Mouse (Mus musculus) neural tube, embryonic 15.5 days (tissue): Measurements from ENCODE around the gene Acsm2. TPM values are rescaled to one million over a fixed set of nuclear protein-coding genes. Genes with fewer than 3 reads are reported as not detected.

Experiments used
- ATAC-seq: fragments of 200-750 bp; cut with Nextera tagmentation; 2 replicates; pipeline ENCODE4 v1.8.0; 2017; ENCODE audit warnings: mild to moderate bottlenecking, moderate TSS enrichment, moderate library complexity; ENCODE audit not compliant: low FRiP score
- H3K27ac ChIP-seq: fragments of 300-500 bp; sonication (generic); replicated peaks from 2 replicates; pipeline ENCODE4 v1.5.1; 2015; ENCODE audit warnings: mild to moderate bottlenecking, inconsistent platforms
- H3K27me3 ChIP-seq: fragments of 300-500 bp; sonication (generic); replicated peaks from 2 replicates; pipeline ENCODE4 v1.6.1; 2015; ENCODE audit warnings: inconsistent platforms
- H3K36me3 ChIP-seq: fragments of 300-500 bp; sonication (generic); 2 replicates; pipeline ENCODE4 v1.6.1; 2015; ENCODE audit warnings: inconsistent platforms
- H3K4me1 ChIP-seq: fragments of 300-500 bp; sonication (generic); 2 replicates; pipeline ENCODE4 v1.6.1; 2015; ENCODE audit warnings: inconsistent platforms
- H3K4me2 ChIP-seq: fragments of 300-500 bp; sonication (generic); 2 replicates; pipeline ENCODE4 v1.6.1; 2015; ENCODE audit warnings: inconsistent platforms, mild to moderate bottlenecking, moderate library complexity
- H3K4me3 ChIP-seq: fragments of 300-500 bp; sonication (generic); replicated peaks from 2 replicates; pipeline ENCODE4 v1.5.1; 2015; ENCODE audit warnings: mild to moderate bottlenecking, inconsistent platforms
- H3K9ac ChIP-seq: fragments of 300-500 bp; sonication (generic); replicated peaks from 2 replicates; pipeline ENCODE4 v1.6.1; 2015; ENCODE audit warnings: mild to moderate bottlenecking, inconsistent platforms
- H3K9me3 ChIP-seq: fragments of 300-500 bp; sonication (generic); replicated peaks from 2 replicates; pipeline ENCODE4 v1.6.1; 2016; ENCODE audit warnings: inconsistent platforms
- WGBS: fragments of 180-500 bp; shearing (Covaris S2); methylation state at CpG from one replicate; pipeline ENCODE4 v1.1.7; 2015; ENCODE audit warnings: mixed read lengths; 5-methylcytosine and 5-hydroxymethylcytosine counted together
- polyA plus RNA-seq: library from polyadenylated mRNA; unstranded; fragments of >200 nt; fragmentation: Nextera tagmentation; extraction: Ambion mirVana; gene quantifications from 2 replicates; pipeline ENCODE4 v1.2.1, GENCODE M21; 2015

The Acsm2 gene
- polyA plus RNA-seq, 1 experiment from 2014 or later: not detected

- H3K27me3 ChIP-seq: no peaks in the 10 kb centered on the region
- H3K9ac ChIP-seq: no peak overlapping the region
- 75% methylated on average over 3 of the region's 3 CpGs for WGBS
- no peaks in the 10 kb centered on the region for H3K4me1 ChIP-seq
- no peak overlapping the region for H3K4me3 ChIP-seq
- no peak overlapping the region for H3K27ac ChIP-seq
- H3K9me3 ChIP-seq: no peaks in the 10 kb centered on the region
- ATAC-seq: no peak
- no peaks in the 10 kb centered on the region for H3K36me3 ChIP-seq
- H3K4me2 ChIP-seq: no peak overlapping the region
These were observed 40.5 kb downstream of the Acsm2 start for GRCm38 (mm10) chr7:119594530-119595107.

- H3K4me1 ChIP-seq: no peaks in the 10 kb centered on the region
- no peak for ATAC-seq
- no peaks in the 10 kb centered on the region for H3K9me3 ChIP-seq
- WGBS: 25% methylated on average over 1 of the region's 1 CpGs
- H3K4me3 ChIP-seq: no peak overlapping the region
- H3K36me3 ChIP-seq: no peaks in the 10 kb centered on the region
- H3K27me3 ChIP-seq: no peaks in the 10 kb centered on the region
- no peak overlapping the region for H3K9ac ChIP-seq
- no peak overlapping the region for H3K27ac ChIP-seq
- H3K4me2 ChIP-seq: no peak overlapping the region
These were observed 41.2 kb downstream of the Acsm2 start for GRCm38 (mm10) chr7:119595306-119595705.

- Histone ChIP-seq H3K9me3 (no peaks in the 10 kb centered on the region), H3K4me3 (no peak overlapping the region), H3K9ac (no peak overlapping the region), H3K27me3 (no peaks in the 10 kb centered on the region), H3K4me2 (no peak overlapping the region), H3K36me3 (no peaks in the 10 kb centered on the region), H3K27ac (no peak overlapping the region), H3K4me1 (no peaks in the 10 kb centered on the region)
- no peak for ATAC-seq
- WGBS: 72% methylated on average over 2 of the region's 2 CpGs
These were observed 42.4 kb downstream of the Acsm2 start for GRCm38 (mm10) chr7:119596536-119596935.

GRCm38 (mm10) chr7:119601195-119601953 lies 47.2 kb downstream of the Acsm2 start:
- Histone ChIP-seq H3K9ac (no peak overlapping the region), H3K27ac (no peak overlapping the region), H3K4me3 (no peak overlapping the region), H3K9me3 (no peaks in the 10 kb centered on the region), H3K27me3 (no peaks in the 10 kb centered on the region), H3K4me2 (no peak overlapping the region), H3K4me1 (no peaks in the 10 kb centered on the region), H3K36me3 (no peaks in the 10 kb centered on the region)
- WGBS: 87% methylated on average over 2 of the region's 2 CpGs
- no peak for ATAC-seq

GRCm38 (mm10) chr7:119601954-119602317 lies 47.8 kb downstream of the Acsm2 start:
- Histone ChIP-seq H3K36me3 (no peaks in the 10 kb centered on the region), H3K4me1 (no peaks in the 10 kb centered on the region), H3K9ac (no peak overlapping the region), H3K4me2 (no peak overlapping the region), H3K4me3 (no peak overlapping the region), H3K27ac (no peak overlapping the region), H3K27me3 (no peaks in the 10 kb centered on the region), H3K9me3 (no peaks in the 10 kb centered on the region)
- no peak for ATAC-seq
- WGBS: 79% methylated on average over 1 of the region's 1 CpGs

GRCm38 (mm10) chr7:119604903-119605483 lies 50.9 kb downstream of the Acsm2 start:
- Histone ChIP-seq H3K36me3 (no peaks in the 10 kb centered on the region), H3K27ac (no peak overlapping the region), H3K9ac (no peak overlapping the region), H3K4me2 (no peak overlapping the region), H3K4me3 (no peak overlapping the region), H3K9me3 (no peaks in the 10 kb centered on the region), H3K27me3 (no peaks in the 10 kb centered on the region), H3K4me1 (no peaks in the 10 kb centered on the region)
- no peak for ATAC-seq
- WGBS: 88% methylated on average over 2 of the region's 2 CpGs

- H3K9ac ChIP-seq: no peak overlapping the region
- H3K27me3 ChIP-seq: no peaks in the 10 kb centered on the region
- ATAC-seq: no peak
- H3K4me2 ChIP-seq: no peak overlapping the region
- no peaks in the 10 kb centered on the region for H3K4me1 ChIP-seq
- H3K4me3 ChIP-seq: no peak overlapping the region
- H3K9me3 ChIP-seq: no peaks in the 10 kb centered on the region
- H3K36me3 ChIP-seq: no peaks in the 10 kb centered on the region
- no peak overlapping the region for H3K27ac ChIP-seq
- WGBS: 81% methylated on average over 9 of the region's 9 CpGs
These were observed 52.0 kb downstream of the Acsm2 start for GRCm38 (mm10) chr7:119605926-119606663.

GRCm38 (mm10) chr7:119606664-119607076 lies 52.5 kb downstream of the Acsm2 start, which contains the start of gene Acsm1:
Gene Acsm1 (plus strand): TSS chr7:119607026.
- Histone ChIP-seq H3K4me2 (no peak within 1 kb of the TSS), H3K36me3 (no peaks in the 10 kb centered on the region), H3K9ac (no peak within 1 kb of the TSS), H3K4me3 (no peak within 1 kb of the TSS), H3K4me1 (no peaks in the 10 kb centered on the region), H3K27ac (no peak within 1 kb of the TSS), H3K9me3 (no peaks in the 10 kb centered on the region), H3K27me3 (no peaks in the 10 kb centered on the region)
- 84% methylated on average over 5 of the region's 5 CpGs for WGBS
- ATAC-seq: no peak

- Histone ChIP-seq H3K4me3 (no peak overlapping the region), H3K27me3 (no peaks in the 10 kb centered on the region), H3K4me2 (no peak overlapping the region), H3K9me3 (no peaks in the 10 kb centered on the region), H3K36me3 (no peaks in the 10 kb centered on the region), H3K4me1 (no peaks in the 10 kb centered on the region), H3K9ac (no peak overlapping the region), H3K27ac (no peak overlapping the region)
- 84% methylated on average over 9 of the region's 9 CpGs for WGBS
- no peak for ATAC-seq
These were observed 53.8 kb downstream of the Acsm2 start for GRCm38 (mm10) chr7:119607796-119608515.

GRCm38 (mm10) chr7:119616531-119616930 lies 62.4 kb downstream of the Acsm2 start:
- ATAC-seq: no peak
- no peak overlapping the region for H3K4me2 ChIP-seq
- WGBS: 81% methylated on average over 1 of the region's 1 CpGs
- no peaks in the 10 kb centered on the region for H3K9me3 ChIP-seq
- H3K36me3 ChIP-seq: no peaks in the 10 kb centered on the region
- no peak overlapping the region for H3K27ac ChIP-seq
- no peak overlapping the region for H3K9ac ChIP-seq
- no peaks in the 10 kb centered on the region for H3K27me3 ChIP-seq
- no peaks in the 10 kb centered on the region for H3K4me1 ChIP-seq
- no peak overlapping the region for H3K4me3 ChIP-seq

GRCm38 (mm10) chr7:119617593-119617992 lies 63.5 kb downstream of the Acsm2 start:
- no peak overlapping the region for H3K4me2 ChIP-seq
- no peak overlapping the region for H3K27ac ChIP-seq
- no peaks in the 10 kb centered on the region for H3K27me3 ChIP-seq
- ATAC-seq: no peak
- no peaks in the 10 kb centered on the region for H3K36me3 ChIP-seq
- no peak overlapping the region for H3K4me3 ChIP-seq
- H3K9ac ChIP-seq: no peak overlapping the region
- WGBS: 94% methylated on average over 6 of the region's 6 CpGs
- H3K4me1 ChIP-seq: no peaks in the 10 kb centered on the region
- H3K9me3 ChIP-seq: no peaks in the 10 kb centered on the region
